Mouse (Mus musculus) right cerebral cortex, postnatal 25 days (tissue): ENCODE results near the gene Tcn2.
A peak's percentile ranks its signal among the peaks of the same experiment; 100 is the strongest.
"Not testable (repeated sequence)": the region's sequence is repeated elsewhere in the genome, so short reads cannot be mapped to it uniquely, and the experiment has no call there.

ENCODE experiments used
- DNase-seq: peaks from one replicate; pipeline ENCODE4 v3.0.0; 2022

The Tcn2 gene

GRCm38 (mm10) chr11:3925916-3926315, 6.0 kb downstream of the Tcn2 start:
- no peak for DNase-seq

DNA sequence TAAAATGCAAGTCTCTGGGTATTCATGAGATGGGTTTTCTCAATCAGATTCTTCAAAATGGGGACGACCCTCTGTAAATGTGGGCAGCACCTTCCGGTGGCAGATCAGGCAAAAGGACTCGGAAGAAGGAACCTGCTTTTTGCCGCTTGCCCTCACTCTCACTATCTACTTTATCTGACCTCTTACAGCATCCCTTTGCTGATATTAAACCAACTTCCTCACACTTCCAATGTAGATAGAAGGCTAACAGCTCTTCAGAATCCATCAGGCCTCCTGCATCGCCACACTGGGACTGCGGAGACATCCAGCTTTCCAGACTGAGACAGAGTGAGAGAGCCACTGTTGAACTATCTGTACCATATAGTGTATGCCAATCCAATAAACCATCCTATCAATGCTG, 9.2 kb downstream of the Tcn2 start:
- DNase-seq, result no peak

DNA sequence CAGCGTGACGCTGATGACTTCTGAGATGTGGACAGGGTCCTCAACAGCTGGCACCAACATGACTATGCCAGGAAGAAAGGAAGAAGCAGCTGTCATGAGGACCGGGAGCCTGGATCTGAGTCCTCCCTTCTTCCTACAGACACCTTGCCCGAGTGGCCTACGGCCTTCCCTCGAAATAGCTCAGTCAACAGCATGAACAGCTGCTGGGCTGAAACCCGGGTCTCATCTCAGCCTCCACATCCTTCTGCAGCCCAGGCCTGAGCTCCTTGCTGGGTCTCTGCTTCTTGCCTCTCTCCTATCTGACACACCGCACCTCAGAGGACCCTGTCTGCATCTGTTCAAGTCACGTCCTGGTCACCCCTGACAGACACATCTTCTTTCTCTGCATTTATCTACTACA, 9.8 kb downstream of the Tcn2 start:
- DNase-seq, result no peak

DNA sequence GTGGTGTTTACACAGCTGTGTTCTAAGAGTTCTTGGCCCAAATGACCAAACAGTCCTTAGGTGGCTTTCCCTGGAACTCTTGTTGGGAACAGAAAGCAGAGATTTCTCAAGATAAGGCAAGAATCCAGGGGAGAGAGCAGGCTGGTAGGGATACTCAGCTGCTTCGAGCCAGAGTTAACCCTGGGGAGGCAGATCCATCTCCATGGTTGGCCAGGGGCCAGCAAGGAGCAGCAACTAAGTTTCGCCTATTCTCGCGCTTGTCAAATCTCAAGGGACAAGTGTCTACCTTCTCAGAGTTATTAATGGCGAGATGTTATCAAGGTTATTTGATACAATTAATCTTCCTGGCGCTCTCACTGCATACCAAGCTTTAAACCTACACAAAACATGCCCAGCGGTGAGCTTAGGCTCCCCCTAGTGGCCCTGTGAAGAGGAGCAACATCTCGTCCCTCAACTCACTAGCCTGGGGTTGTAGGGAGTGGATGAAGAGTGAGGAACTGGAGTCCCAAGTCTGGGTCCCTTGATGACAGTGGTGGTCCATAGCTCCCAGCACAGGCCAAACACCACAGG, 10.6 kb downstream of the Tcn2 start:
- DNase-seq, result peak; percentile 55

GRCm38 (mm10) chr11:3920476-3920875, 11.5 kb downstream of the Tcn2 start:
- no peak for DNase-seq

DNA sequence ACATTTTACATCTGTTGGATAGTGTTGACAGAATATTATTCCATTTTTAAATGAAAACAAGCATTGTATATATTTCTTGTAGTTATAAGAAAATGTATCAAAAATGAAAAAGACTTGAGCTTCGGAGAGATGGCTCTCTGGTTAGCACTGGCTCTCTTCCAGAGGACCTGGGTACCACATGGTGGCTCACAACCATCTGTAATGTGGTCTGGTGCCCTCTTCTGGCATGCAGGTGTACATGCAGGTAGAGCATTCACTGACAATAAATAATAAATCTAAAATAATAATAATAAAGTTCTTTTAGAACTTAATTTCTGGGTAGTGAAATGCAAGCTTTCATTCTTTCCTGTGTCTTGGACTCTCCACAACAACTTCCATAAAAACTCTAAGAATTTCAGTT, 13.2 kb downstream of the Tcn2 start:
- DNase-seq, result no peak

GRCm38 (mm10) chr11:3914109-3914840, 17.7 kb downstream of the Tcn2 start, which contains the start of gene Slc35e4:
TSS of gene Slc35e4 (minus strand) at chr11:3914664.
- peak; percentile 76 for DNase-seq

DNA sequence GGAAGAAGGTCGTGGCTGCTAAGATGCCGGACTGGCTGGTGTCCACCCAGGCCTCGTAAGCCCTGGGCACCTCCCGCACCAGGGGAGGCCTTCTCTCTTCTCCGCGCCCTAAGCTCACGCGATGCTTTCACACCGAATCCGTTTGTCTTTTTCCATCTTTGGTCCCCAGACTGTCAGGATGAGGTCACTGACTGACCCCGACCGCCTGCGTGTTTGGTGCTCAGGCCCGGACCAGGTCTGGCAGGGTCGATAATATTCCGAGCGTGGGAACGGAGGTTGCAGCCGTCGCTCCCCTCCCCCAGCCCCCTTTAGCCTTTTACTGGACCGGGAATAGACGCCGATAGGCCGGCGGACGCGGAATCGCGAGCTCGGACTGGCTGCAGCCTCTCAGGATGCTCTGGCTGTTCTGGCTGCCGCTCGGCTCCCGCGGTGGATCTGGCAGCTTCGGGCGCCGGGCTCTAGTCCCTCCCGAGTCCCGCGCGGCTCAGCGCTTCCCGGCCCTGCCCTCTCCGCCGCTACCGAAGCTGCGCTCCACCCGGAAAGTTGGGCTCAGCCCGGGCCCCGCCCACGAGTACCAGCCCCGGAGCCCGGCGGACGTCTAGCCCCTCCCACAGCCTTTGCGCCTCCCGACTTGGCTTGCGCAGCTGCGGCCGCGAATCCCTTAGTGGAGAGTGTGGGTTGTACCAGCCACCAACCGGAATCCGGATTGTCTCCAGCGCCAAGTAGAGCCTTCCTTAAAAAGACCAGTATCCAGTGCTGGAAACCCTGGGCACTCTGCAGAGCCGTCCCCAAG, 18.4 kb downstream of the Tcn2 start:
- peak; percentile 97 for DNase-seq

DNA sequence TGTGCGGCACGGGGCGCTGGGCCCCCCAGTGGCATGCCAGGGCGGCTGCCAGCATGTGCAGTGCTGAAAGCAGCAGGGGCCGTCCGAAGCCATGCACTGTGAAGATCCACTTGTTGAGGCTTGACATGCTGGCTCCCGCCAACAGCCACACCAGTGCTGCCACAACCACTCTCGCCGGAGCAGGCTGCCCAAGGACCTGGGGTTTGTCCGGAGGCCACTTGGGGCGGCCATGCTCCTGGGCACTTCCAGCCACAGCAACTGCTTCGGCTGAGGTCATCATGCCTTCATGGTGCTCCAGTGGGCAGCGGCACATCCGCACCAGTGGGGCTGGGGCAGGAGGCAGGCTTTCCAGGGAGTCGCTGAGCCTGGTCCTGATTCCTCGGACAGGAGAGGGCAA, 19.1 kb downstream of the Tcn2 start:
- peak; percentile 44 for DNase-seq

- DNase-seq, result no peak
Measured at GRCm38 (mm10) chr11:3912100-3912874, 19.7 kb downstream of the Tcn2 start.

GRCm38 (mm10) chr11:3911440-3911839, 20.5 kb downstream of the Tcn2 start:
- not testable (repeated sequence) for DNase-seq

DNA sequence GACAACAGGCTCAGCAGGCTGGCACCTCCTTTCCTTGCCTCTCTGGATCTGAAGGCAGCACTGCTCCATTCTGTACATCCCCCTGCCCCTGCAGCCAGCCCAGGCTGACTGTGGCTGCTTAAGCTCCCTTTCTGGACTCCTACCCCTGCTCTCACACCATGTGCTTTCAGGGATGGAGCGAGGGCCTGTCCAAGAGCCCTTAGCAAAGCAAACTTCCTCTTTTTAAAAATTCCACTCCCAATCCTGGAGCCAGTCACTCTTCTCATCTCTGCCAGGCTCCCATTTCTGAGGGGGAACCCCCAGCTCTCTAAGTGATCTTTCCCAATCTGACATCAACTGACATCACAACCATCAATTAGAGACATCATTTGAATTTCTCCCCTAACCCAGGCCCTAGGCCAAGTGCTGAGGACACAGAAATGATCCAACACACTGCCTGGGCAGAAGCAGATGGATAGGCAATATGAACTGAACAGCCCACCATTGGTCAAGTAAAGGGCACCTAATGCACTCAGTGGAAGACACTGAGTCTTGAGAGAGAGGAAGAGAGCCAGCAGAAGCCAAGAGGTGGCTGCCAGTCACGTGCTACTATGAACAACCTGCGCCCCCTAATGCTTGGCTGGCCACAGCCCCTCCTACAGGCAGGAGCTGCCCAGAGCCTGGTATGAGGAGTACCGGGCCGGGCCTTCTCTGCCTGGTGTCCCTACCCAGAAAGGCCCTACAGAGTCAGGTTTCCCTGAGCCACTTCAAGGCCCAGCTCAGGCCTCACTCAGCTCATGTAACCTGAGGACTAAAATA, 21.2 kb downstream of the Tcn2 start:
- DNase-seq, result no peak

DNA sequence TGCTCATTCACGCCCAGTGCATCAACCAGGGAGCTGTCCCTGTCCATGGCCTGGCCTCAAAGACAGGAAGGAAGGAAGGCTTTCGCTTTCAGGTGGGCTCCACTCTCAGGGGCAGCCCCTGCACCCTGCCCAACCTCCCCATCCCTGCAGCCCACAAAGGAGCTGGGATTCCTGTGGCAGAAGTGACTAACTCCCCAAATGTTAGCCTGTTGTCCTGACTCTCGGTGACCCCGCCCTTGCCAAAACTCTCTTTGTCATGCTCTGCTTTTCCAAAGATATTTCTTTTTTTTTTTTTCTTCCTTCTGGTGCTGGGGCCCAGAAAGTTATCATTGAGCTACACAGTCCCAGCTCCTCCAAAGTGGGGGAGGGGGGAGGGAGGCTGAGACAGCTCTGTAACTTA, 22.7 kb downstream of the Tcn2 start:
- DNase-seq, result no peak

- DNase-seq, result no peak
Measured at GRCm38 (mm10) chr11:3905446-3905845, 26.5 kb downstream of the Tcn2 start.

DNA sequence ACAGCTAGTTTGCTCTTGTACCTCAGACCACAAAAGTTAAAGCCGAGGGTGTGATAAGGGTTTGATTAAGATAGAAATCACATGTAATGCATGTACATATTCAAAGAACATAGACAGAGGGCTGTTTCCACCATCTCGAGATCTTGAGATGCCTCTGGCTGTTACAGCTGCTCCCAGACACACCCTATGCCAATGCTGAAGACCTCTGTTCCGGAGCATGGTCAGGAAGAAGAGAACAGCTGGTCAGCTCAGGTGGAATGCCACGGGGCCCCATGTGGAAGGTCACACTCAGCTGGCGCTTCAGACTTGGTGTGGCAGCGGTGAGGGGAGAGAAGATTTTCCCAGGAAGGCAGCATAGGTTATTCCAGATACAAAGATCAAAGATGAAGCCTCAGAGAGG, 27.3 kb downstream of the Tcn2 start:
- no peak for DNase-seq

GRCm38 (mm10) chr11:3903046-3903445, 28.9 kb downstream of the Tcn2 start:
- DNase-seq, result peak; percentile 48

DNA sequence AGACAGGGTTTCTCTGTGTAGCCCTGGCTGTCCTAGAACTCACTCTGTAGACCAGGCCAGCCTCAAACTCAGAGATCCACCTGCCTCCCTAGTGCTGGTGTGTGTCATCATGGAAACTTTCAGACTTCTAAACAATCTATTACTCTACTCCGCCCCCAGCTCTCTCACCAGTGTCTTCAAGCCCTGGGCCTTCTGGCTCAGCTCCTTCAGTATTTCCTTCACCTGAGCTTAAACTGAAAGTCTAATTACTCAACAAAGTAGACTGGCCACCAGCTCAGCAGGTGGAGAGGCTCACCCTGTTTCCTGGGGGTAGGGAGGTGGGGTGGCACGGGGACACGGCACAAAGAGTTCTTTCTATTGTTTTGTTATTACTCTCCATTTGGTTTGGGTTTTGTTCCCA, 29.4 kb downstream of the Tcn2 start:
- no peak for DNase-seq

- DNase-seq, result no peak
Measured at GRCm38 (mm10) chr11:3900296-3900695, 31.7 kb downstream of the Tcn2 start.

DNA sequence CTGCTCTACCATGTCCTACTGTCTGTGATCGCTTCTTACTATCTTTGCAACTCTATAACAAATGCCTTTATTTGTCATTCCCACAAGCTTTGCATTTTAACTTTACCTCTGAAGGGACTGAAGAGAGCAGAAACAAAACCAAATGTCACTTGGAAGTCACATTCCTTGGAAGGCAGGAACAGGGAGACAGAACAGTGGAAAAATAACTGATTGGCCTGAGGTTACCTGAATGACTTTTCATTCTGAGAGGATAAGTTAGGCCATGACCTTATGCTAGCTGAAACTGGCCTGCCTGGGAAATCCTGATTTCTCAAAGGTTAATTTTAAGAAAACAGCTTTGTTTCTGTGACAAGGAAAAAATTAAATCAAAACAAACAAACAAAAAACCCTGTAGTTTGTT, 36.0 kb downstream of the Tcn2 start:
- no peak for DNase-seq

DNA sequence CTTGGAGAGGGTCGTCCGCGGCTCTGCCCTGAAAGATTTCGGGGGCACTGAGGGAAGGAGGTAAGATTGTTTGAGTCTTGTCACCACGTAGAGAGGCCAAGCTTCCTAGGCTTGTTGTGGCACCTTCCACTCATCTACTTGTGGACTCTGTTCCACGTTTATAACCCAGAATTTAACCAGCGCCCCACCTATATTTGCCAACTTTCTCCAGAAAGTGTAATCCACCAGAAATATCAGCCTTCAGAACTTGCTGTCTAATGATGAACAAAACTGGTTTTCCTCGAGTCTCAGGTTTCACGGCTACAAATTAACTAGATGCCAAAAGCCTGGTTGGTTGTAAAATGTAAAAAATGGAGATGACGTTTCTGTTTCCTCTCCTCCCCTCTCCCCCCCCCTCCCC, 36.5 kb downstream of the Tcn2 start:
- no peak for DNase-seq

GRCm38 (mm10) chr11:3894406-3895281, 37.3 kb downstream of the Tcn2 start, which contains the start of the genes 4921536K21Rik and Dusp18:
TSS of gene 4921536K21Rik (minus strand) at chr11:3895098.
TSS of gene Dusp18 (plus strand) at chr11:3895240.
- DNase-seq, result peak; percentile 96
